Mouse (Mus musculus): ENCODE results near the gene Cog1. TPM values are rescaled to one million over a fixed set of nuclear protein-coding genes. Genes with fewer than 3 reads are reported as not detected.
A peak's percentile ranks its signal among the peaks of the same experiment; 100 is the strongest.

Gene Cog1
- total RNA-seq, 4 experiments from 2014 or later = 42.7 to 51.9 (median 47.0) TPM

- DNase-seq (ENCODE audit: low spot score in 2 of 2) = no peak
Measured at GRCm38 (mm10) chr11:113699643-113700042, 50.7 kb downstream of the Cog1 start.

- DNase-seq (ENCODE audit: low spot score in 2 of 2) = peak; percentile 47 to 71
Measured at GRCm38 (mm10) chr11:113703758-113704157, 54.8 kb downstream of the Cog1 start.

GRCm38 (mm10) chr11:113705966-113706652, 57.1 kb downstream of the Cog1 start:
- no peak for DNase-seq (ENCODE audit: low spot score in 2 of 2)

GRCm38 (mm10) chr11:113708629-113709213, 59.8 kb downstream of the Cog1 start:
- DNase-seq (ENCODE audit: low spot score in 2 of 2) = no peak

- no peak for DNase-seq (ENCODE audit: low spot score in 2 of 2)
Measured at GRCm38 (mm10) chr11:113709272-113709671, 60.3 kb downstream of the Cog1 start.

- no peak for DNase-seq (ENCODE audit: low spot score in 2 of 2)
Measured at GRCm38 (mm10) chr11:113709731-113710256, 60.8 kb downstream of the Cog1 start, which contains the start of gene Cpsf4l. Gene Cpsf4l, minus strand, starts transcription at chr11:113710017.

- no peak for DNase-seq (ENCODE audit: low spot score in 2 of 2)
Measured at GRCm38 (mm10) chr11:113710257-113710777, 61.3 kb downstream of the Cog1 start.

GRCm38 (mm10) chr11:113711061-113711460, 62.1 kb downstream of the Cog1 start:
- DNase-seq (ENCODE audit: low spot score in 2 of 2) = no peak

GRCm38 (mm10) chr11:113715078-113715674, 66.2 kb downstream of the Cog1 start:
- DNase-seq (ENCODE audit: low spot score in 2 of 2) = no peak

- no peak for DNase-seq (ENCODE audit: low spot score in 2 of 2)
Measured at GRCm38 (mm10) chr11:113716132-113716531, 67.2 kb downstream of the Cog1 start.

Other genes starting within 250 kb of the Cog1 start
- 10 to 100 TPM; 26.8 to 31.0 (median 29.2) TPM for gene Sstr2, start 29.8 kb upstream of the Cog1 start, total RNA-seq (2022)
- gene Slc39a11, start 910 bp downstream of the Cog1 start, total RNA-seq (2022) = 10 to 100 TPM; 14.6 to 16.7 (median 16.2) TPM
- 10 to 100 TPM; 27.9 to 31.5 (median 29.3) TPM for gene Fam104a, start 35.0 kb downstream of the Cog1 start, total RNA-seq (2022)
- gene D11Wsu47e, start 35.2 kb downstream of the Cog1 start, total RNA-seq (2022) = 10 to 100 TPM; 11.4 to 15.4 (median 12.8) TPM
- gene Cpsf4l, start 60.8 kb downstream of the Cog1 start, total RNA-seq (2022) = under 1 TPM in 2 of 4 experiments, not detected in 2; 0.35 to 0.76 TPM
- gene Cdc42ep4, start 102.7 kb downstream of the Cog1 start, total RNA-seq (2022) = 10 to 100 TPM; 30.5 to 32.6 (median 31.8) TPM